Mouse (Mus musculus) Muller cell, postnatal 12 days (primary cell): Measurements from ENCODE around the gene Dnah7c.
A peak's percentile ranks its signal among the peaks of the same experiment; 100 is the strongest.

Experiments
- DNase-seq: peaks from one replicate; pipeline ENCODE4 v3.0.0-alpha.2; 2015; ENCODE audit errors: inconsistent ontology term

Dnah7c gene

GRCm38 (mm10) chr1:46854036-46854900, 428.9 kb downstream of the Dnah7c start:
- peak; percentile 92 for DNase-seq

DNA sequence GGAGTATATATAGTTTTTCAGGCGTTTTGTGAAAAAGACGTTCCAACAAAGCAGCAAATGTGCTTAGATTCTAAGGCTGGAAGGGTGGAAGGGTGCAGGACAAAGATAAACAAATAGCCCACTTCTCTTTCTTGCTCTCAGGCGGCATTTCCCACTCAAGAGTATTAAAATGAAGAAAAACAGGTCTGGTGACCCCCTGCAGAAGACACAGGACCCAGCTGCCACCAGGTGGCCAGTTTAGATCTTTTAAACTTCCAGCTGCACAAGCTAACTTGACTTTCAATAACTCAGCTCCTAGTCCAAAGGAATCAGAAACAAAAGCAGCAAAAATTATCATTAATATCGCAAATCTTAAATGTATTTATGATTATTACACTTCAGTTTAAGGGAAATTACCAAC, 431.1 kb downstream of the Dnah7c start:
- DNase-seq = no peak
